Mouse (Mus musculus): Measurements from ENCODE around the gene Fam19a5. TPM values are rescaled to one million over a fixed set of nuclear protein-coding genes. Genes with fewer than 3 reads are reported as not detected.

The Fam19a5 gene
- polyA plus RNA-seq, 1 experiment from 2014 or later: 3.6 TPM

DNA sequence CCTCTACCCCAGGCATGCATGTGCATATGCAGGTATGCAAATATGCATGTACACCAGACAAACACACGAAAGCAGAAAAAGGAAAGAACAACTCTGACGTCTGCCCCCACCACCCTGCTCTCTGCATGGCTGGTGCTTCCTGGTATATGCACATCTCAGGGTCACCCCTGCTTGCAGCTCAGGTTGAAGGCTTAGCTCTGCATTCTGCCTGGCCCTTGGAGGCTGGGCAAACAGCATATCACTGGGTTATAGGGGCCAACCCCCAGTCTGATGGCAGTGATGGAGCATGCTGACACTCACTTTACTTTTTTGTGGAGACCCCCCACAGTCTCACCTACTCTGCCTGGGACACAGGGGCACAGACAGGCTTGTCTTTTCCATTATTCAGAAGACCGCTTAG lies 252.5 kb downstream of the Fam19a5 start:
- ATAC-seq (ENCODE audit: low FRiP score, low TSS enrichment) (no peak), DNase-seq (ENCODE audit: low spot score) (no peak)
- Histone ChIP-seq H3K27me3 (ENCODE audit: control insufficient read depth, insufficient read depth, low read length) (no peaks in the 10 kb centered on the region), H3K4me2 (replicated peaks; ENCODE audit: low read depth) (no peak overlapping the region), H3K9me3 (ENCODE audit: control insufficient read depth, low read length) (no peaks in the 10 kb centered on the region), H3K4me1 (replicated peaks; ENCODE audit: control insufficient read depth, insufficient read depth) (no peaks in the 10 kb centered on the region), H3K4me3 (ENCODE audit: low read depth, low read length) (no peak overlapping the region), H3K9ac (ENCODE audit: low read length) (no peak overlapping the region), H3K27ac (replicated peaks) (no peak overlapping the region), H3K36me3 (ENCODE audit: control insufficient read depth, insufficient read depth, low read length) (no peaks in the 10 kb centered on the region)
- WGBS: 77% methylated on average over 3 of the region's 3 CpGs
- TF ChIP-seq CTCF (IDR thresholded peaks at IDR 0.05; ENCODE audit: low read depth) (no peak), EP300 (optimal IDR thresholded peaks at IDR 0.05) (no peak)

Small RNAs within 50 kb of the gene (microRNA-seq; reads per million reads assigned to microRNA genes)
- gene Mir6393: not detected
